Mouse (Mus musculus) embryo, embryonic 10.5 days (tissue): ENCODE measurements around the gene Lmo3.

Experiments used
- DNase-seq: peaks from one replicate; pipeline ENCODE4 v3.0.0-alpha.2; 2015; ENCODE audit warnings: low spot score

Lmo3 gene

DNA sequence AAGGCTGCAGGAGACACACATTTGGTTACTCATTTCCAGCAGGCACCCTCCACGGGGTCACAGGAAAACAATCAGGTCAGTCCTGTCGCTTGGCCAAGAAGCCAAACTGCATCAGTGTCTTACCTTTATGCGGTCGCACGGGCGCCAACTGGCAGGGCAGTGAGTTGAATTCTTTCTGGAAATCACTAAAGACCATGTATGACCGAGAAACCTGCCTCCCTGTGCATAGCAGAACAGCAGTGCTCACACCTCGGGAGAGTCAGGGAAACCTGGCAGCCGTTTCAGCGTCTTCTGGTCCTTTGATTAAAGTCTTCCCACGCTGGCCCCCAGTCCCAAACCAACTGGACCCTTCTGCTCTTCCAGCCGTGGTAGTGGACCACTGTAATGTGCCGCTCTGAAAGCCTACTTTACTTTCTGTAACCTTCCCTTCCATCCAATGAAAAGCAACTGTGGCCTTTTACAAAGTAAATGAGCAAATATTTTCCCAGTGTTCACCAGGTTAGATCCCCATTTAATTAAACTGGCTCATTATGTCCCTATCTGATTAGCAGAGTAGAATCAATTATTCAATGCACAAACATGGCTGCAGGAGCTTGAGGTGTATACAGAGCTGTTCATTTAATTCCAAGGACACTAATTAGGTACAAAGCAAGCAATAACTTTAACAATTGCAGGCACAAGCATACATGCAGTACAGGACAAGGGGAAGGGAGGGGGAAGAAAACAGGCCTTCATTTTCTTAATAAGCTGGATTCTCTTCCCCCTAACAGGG is at the start of gene Lmo3:
Gene Lmo3 (minus strand): TSS at position 235 of the 772 bp plus-strand sequence.
- DNase-seq, result no peak

DNA sequence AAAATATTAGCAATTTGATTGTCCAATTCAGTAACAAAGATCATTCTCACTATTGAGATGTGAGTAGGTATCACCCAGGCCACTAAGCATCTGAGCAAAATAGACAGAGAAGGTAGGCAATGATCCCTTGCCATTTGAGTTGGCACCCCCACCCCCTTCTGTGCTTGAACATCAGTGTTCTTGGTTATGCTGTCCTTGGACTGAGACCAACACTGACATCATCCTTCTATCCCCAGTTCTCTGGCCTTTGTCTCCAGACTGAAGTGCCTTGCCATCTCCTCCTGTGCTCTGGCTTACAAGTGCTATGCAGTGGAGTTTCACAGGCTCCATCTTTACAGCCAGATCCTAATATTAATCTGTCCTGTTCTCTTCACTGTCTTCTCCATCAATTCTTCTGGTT is 39.0 kb upstream of the Lmo3 start:
- no peak for DNase-seq

DNA sequence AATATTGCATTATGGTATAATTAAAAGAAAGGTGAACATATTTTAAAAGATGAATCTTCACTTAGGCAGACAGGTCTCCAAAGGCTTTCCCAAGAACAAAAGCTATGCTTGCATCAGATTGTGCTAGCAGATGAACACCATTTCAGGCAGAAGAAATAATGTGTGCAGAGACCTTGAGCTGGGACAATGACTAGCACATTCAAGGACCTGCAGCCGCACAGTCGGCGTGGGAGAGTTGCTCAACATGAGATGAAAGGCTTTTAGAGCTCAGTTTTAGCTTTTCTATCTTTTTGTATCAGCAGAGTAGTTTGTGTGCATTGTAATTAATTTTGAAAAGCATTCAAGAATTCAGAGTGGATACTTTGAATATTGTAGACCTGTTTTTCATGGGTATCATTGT is 36.6 kb upstream of the Lmo3 start:
- DNase-seq, result no peak

DNA sequence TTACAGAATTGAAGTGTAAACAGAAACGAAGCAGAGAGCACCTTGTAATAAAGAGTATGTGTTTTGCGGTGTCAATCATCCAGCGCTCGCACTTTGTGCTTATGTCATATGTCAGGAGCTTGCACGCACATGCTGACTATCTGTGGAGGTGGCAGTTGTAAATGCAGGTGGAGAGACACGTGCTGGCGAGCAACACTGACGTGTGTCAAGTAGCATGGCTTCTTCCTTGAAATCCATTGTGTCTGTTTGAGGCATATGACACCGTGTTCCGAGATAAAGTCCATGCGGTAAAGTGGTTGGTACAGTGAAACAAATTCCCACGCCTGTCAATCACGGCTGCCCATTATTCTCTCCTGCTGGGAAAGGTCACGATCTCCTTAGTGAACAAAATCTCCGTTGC is 15.2 kb upstream of the Lmo3 start:
- no peak for DNase-seq

- no peak for DNase-seq
Observed at GRCm38 (mm10) chr6:138595991-138596698, 14.4 kb upstream of the Lmo3 start.

GRCm38 (mm10) chr6:138583314-138583713 is 1.5 kb upstream of the Lmo3 start:
- DNase-seq, result peak; percentile 55

DNA sequence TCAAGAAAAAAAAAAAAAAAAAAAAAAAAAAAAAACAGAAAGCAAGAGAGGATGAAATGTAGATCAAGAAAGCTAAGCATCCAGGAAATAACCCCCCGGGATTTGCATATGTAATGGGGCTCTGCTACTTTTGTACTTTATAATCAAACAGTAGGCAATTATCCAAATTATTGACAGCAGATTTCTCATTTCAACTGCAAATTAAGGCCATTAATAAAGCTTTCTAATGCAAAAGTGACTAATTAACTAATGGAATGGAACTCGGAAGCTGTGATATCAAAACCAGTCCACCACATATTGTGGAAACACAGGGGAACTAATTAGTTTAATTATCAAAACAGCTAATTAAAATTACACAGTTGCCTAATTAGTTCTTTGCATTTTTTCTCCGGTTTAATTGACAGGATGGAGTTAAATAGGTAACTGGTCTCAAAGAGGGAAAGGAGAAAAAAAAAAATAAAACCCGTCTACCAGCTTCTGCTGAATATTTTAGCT is 785 bp upstream of the Lmo3 start:
- no peak for DNase-seq

- DNase-seq, result no peak
Observed at GRCm38 (mm10) chr6:138580491-138581076, 1.2 kb downstream of the Lmo3 start.

DNA sequence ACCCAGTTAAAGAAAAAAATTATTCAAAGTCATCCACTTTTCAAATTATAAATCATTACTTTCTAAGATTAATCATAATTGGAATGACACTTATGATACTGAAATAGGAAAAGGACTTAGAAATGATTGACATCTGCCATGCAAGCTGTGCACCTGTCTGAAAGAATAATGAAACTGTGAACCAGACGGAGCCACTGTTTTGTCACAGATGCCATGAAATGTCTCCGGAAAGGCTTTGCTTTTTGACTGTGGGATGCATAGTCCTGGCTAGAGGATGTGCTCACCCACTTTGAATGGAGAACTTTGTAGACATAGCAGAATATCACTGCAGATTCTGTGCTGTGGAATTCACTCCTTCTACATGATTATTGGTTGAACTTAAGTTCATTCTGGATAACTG is 18.4 kb downstream of the Lmo3 start:
- no peak for DNase-seq

DNA sequence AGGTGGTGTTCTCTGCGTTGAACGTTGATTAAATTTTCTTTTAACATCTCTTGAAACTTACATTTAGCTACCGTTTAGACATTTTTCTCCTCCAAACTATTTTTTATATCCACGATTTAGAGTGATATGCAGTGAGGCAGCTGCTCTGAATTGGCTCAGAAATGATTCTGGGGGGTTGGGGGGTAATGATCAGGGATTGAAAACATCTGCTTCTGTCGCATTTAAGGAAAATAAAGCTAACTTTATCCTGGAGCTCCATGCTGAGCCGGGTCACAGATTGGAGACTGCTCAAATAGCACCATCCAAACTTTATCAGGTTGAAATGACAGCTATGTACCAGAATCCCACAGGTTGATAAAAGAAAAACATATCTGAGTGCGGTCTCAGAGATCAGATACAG is 29.6 kb downstream of the Lmo3 start:
- DNase-seq, result peak; percentile 12

DNA sequence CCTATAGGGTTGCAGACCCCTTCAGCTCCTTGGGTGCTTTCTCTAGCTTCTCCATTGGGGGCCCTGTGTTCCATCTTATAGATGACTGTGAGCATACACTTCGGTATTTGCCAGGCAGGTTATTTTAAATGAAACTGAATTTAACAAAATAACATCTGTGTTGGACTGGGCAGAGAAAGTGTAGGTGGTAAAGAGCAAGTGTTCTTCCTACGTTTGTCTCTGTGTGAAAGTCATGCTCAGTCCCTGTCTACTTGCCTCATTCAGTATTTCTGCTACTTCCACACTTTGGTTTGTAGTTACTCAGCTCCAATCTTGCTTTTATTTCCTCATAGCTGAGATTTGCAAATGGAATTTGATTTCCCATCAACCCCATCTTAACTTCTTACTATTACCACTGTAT is 46.9 kb downstream of the Lmo3 start:
- DNase-seq, result no peak

- DNase-seq, result no peak
Observed at GRCm38 (mm10) chr6:138506642-138507041, 75.1 kb downstream of the Lmo3 start.

DNA sequence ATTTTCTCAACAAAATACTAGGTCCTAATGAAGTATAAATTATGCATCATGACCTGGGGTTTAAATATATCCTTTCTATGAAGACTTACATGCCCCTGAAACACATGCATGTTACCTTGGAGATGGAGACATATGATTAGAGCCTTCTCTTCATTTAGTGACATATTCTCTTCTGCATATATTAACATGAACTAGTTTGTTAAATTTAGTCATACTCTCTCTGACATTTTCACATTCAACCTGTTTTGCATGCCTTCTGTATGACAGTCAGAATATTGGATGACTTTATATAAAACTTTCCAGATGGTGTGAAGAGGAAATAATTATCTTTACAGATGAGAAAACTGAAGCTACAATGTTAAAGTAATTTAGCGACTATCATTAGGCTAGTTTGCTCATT is 77.8 kb downstream of the Lmo3 start:
- no peak for DNase-seq

GRCm38 (mm10) chr6:138482834-138483233 is 98.9 kb downstream of the Lmo3 start:
- DNase-seq, result peak; percentile 7

DNA sequence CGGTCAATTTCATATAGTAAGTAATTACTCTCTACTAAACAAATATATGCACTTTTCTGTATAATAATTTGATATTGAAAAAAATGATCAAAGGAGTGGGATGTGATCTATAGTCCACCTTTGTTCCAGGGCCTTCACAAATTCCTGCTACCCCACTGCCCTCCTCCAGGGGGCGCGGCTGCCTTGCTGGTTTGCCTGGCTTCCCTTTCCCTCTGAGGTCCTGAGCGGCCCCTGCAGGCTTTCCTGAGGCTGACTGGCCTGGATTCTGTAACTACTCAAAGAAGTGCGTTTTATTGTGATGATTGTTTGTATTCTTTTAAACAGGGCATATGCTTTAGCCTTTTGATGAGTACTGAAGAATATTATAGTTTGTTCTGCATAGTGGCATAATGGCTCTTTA is 104.2 kb downstream of the Lmo3 start:
- DNase-seq, result peak; percentile 87

DNA sequence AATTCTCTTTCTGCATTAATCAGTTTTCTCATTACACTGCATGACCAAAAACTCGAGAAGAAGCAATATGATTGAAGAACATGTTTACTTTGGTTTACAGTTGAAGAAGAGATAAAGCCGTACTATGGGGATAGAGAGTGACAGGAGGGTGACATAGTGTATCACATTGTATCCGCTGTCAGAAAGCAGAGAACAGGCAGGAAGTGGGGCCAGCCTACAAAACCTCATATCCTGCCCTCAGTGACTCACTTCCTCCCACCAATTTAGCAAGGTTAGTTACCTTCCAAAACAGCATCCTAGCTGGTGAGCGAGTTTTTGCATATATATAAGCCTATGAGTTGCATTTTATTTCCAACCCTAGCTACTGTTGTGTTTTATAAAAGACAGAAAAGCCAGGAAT is 112.6 kb downstream of the Lmo3 start:
- no peak for DNase-seq

DNA sequence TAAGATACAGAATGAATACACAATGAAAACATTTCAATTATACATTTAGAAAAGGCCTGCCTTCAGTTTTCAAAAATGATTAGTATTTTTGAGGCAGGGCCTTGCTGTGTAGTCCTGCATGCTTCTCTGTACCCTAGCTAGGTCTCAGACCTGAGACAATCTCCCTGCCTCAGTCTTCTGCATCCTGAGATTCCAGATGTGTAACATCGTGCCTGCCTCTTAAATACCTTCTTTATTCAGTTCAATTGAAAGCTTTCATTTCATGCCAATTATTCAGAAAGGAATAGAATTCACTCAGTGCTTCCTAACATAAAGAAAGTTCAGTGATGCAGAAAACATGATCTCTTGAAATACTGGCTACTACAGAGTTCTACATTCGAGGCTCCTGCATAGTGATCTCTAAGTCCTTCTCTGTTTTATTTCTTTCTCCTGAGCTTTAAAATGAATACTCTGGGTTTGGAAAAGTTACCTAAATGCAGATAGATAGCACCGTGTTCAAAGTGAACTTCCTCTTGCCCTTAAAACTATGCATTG is 137.2 kb downstream of the Lmo3 start:
- DNase-seq, result peak; percentile 25

- no peak for DNase-seq
Observed at GRCm38 (mm10) chr6:138437351-138437750, 144.4 kb downstream of the Lmo3 start.

DNA sequence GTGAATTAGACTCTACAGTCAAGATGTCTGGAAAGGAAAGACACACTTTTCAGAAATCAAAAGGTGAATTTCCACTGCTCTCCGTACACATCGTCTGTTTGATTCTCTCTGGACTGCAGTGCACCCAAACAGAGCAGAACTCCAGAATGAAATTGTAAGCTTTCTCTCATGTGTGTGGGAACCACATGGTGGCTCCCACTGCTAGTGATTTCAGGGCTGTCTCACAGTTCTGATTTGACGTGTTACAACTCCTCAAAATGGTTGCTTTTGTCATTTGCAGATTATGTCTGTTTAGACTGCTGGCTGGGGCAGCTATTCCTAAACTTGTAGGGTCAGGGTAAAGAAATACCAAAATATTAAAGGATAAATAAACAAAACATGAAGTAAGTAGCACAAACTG is 145.0 kb downstream of the Lmo3 start:
- DNase-seq, result no peak

GRCm38 (mm10) chr6:138427394-138427793 is 154.4 kb downstream of the Lmo3 start:
- no peak for DNase-seq

DNA sequence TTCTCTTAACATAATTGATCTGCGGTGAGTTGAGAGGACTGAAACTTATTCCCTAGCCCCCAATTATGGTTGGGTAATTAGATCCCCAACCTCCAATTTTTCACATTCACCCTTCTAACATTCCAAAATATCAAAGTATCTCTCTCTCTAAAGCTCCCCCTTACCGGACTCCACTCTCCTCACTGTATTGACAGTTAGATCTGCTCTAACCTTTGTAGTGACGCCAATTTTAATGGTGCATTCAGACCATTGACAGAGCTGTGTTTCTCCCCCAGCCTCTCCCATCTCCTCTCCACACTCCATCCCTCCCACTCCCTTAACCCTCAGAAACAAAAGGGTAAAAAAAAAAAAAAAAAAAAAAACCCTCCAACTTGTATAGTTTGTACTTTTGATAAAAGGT is 154.9 kb downstream of the Lmo3 start:
- DNase-seq, result peak; percentile 18

- DNase-seq, result peak; percentile 23
Observed at GRCm38 (mm10) chr6:138424514-138425225, 157.1 kb downstream of the Lmo3 start.
